In genomic region chr2:105391414-105391784, GRCm38 (mm10) we compare ENCODE assay signal across 21 mouse cellular contexts. TPM values are rescaled to one million over a fixed set of nuclear protein-coding genes. Genes with fewer than 3 reads are reported as not detected.
DNase-seq lines count a peak whose midpoint lies in the region; ATAC-seq and TF ChIP-seq lines count a peak whose summit lies in the region.
"Had no signal": no experiment of that assay in that cellular context is flagged by ENCODE, and none has a peak within 500 bp of the region (broad histone marks: within the 10 kb centered on the region; RNA-seq: fewer than 3 reads in every experiment).

No protein-coding gene starts in this region.

- no peak for ATAC-seq in midbrain, embryonic 11.5 days (ENCODE audit: low FRiP score)
- ATAC-seq in midbrain, embryonic 13.5 days, result peak; percentile 46
- no peak for ATAC-seq in midbrain, postnatal 0 days (ENCODE audit: low FRiP score)
- ATAC-seq in midbrain, embryonic 16.5 days, result peak; percentile 23; the same call in 1 of the 2 replicates

- TF ChIP-seq CTCF in midbrain, postnatal 0 days (IDR thresholded peaks at IDR 0.05), result no peak

- no peaks in the 10 kb centered on the region for H3K27me3 ChIP-seq in midbrain, embryonic 11.5 days (ENCODE audit: control insufficient read depth, insufficient read depth, low read length)
- no peaks in the 10 kb centered on the region for H3K27me3 ChIP-seq in midbrain, embryonic 10.5 days (ENCODE audit: low read depth, poor library complexity, severe bottlenecking)
- H3K27me3 ChIP-seq in midbrain, embryonic 13.5 days, result 0 out of 2 replicates have a peak, but pooled peaks cover 3% of the 10 kb centered on the region
- H3K27me3 ChIP-seq in midbrain, postnatal 0 days (ENCODE audit: insufficient read depth, low read length), result no peaks in the 10 kb centered on the region
- H3K27me3 ChIP-seq in midbrain, embryonic 16.5 days (ENCODE audit: control insufficient read depth, insufficient read depth, low read depth, low read length), result no peaks in the 10 kb centered on the region
- H3K27me3 ChIP-seq: embryonic facial prominence, embryonic 13.5 days; embryonic facial prominence, embryonic 15.5 days; forebrain, embryonic 12.5 days had no signal

- 84% methylated on average over 4 of the region's 4 CpGs for WGBS in midbrain, embryonic 11.5 days
- 87% methylated on average over 4 of the region's 4 CpGs for WGBS in midbrain, embryonic 10.5 days
- 87% methylated on average over 4 of the region's 4 CpGs for WGBS in midbrain, embryonic 13.5 days
- WGBS in midbrain, postnatal 0 days, result 64% methylated on average over 4 of the region's 4 CpGs
- WGBS in midbrain, embryonic 16.5 days, result 70% methylated on average over 4 of the region's 4 CpGs

- H3K36me3 ChIP-seq in midbrain, embryonic 11.5 days (ENCODE audit: control insufficient read depth, insufficient read depth, low read length), result peaks cover 3% of the 10 kb centered on the region
- peaks cover 94% of the 10 kb centered on the region for H3K36me3 ChIP-seq in midbrain, embryonic 10.5 days
- peaks cover 7% of the 10 kb centered on the region for H3K36me3 ChIP-seq in midbrain, embryonic 13.5 days
- H3K36me3 ChIP-seq in midbrain, postnatal 0 days (ENCODE audit: insufficient read depth, low read length), result no peaks in the 10 kb centered on the region
- 0 out of 2 replicates have a peak, but pooled peaks cover 3% of the 10 kb centered on the region for H3K36me3 ChIP-seq in midbrain, embryonic 16.5 days (ENCODE audit: control insufficient read depth, insufficient read depth, low read length)

- no peaks in the 10 kb centered on the region for H3K9me3 ChIP-seq in midbrain, embryonic 11.5 days (ENCODE audit: control insufficient read depth, low read length)
- H3K9me3 ChIP-seq in midbrain, embryonic 10.5 days (replicated peaks), result no peaks in the 10 kb centered on the region
- H3K9me3 ChIP-seq in midbrain, embryonic 13.5 days, result no peaks in the 10 kb centered on the region
- no peaks in the 10 kb centered on the region for H3K9me3 ChIP-seq in midbrain, postnatal 0 days (ENCODE audit: low read length)
- no peaks in the 10 kb centered on the region for H3K9me3 ChIP-seq in midbrain, embryonic 16.5 days (replicated peaks; ENCODE audit: control insufficient read depth, low read length, poor library complexity, severe bottlenecking)
- H3K9me3 ChIP-seq: embryonic facial prominence, embryonic 13.5 days; embryonic facial prominence, embryonic 15.5 days; forebrain, embryonic 10.5 days; forebrain, embryonic 12.5 days had no signal

- peak; percentile 79 for DNase-seq in midbrain, embryonic 11.5 days (ENCODE audit: low spot score, missing footprints)
- no peak for DNase-seq in midbrain, embryonic 10.5 days (ENCODE audit: low spot score)
- DNase-seq in midbrain, postnatal 0 days (ENCODE audit: low spot score), result no peak
- DNase-seq in spleen, adult 18-20 months, result no peak
- DNase-seq: adrenal gland, adult 2 months; adrenal gland, postnatal 10 days; adrenal gland, postnatal 25 days; cerebellum, adult 11 months; cerebellum, adult 18-20 months; cerebellum, adult 8-10 months; cerebellum, adult 9-11 months; cerebellum, postnatal 14 days; cerebellum, postnatal 36 days; embryo, embryonic 11 days had no signal

- no peak overlapping the region for H3K9ac ChIP-seq in midbrain, embryonic 11.5 days (ENCODE audit: low read length)
- H3K9ac ChIP-seq in midbrain, embryonic 13.5 days (replicated peaks), result no peak overlapping the region
- H3K9ac ChIP-seq in midbrain, postnatal 0 days (replicated peaks; ENCODE audit: low read length, poor library complexity, severe bottlenecking), result no peak overlapping the region
- H3K9ac ChIP-seq in midbrain, embryonic 16.5 days (ENCODE audit: low read depth, low read length), result no peak overlapping the region
- H3K9ac ChIP-seq: embryonic facial prominence, embryonic 13.5 days; embryonic facial prominence, embryonic 15.5 days; forebrain, embryonic 12.5 days had no signal

- no peak overlapping the region for H3K4me3 ChIP-seq in midbrain, embryonic 11.5 days (ENCODE audit: low read depth, low read length)
- no peak overlapping the region for H3K4me3 ChIP-seq in midbrain, embryonic 10.5 days
- no peak overlapping the region for H3K4me3 ChIP-seq in midbrain, embryonic 13.5 days (replicated peaks)
- H3K4me3 ChIP-seq in midbrain, postnatal 0 days (ENCODE audit: low read depth, low read length), result no peak overlapping the region
- no peak overlapping the region for H3K4me3 ChIP-seq in midbrain, embryonic 16.5 days (ENCODE audit: low read depth, low read length)
- H3K4me3 ChIP-seq: embryonic facial prominence, embryonic 13.5 days; embryonic facial prominence, embryonic 15.5 days; erythroblast, embryonic 14.5 days; forebrain, embryonic 10.5 days; forebrain, embryonic 12.5 days had no signal

- H3K27ac ChIP-seq in midbrain, embryonic 11.5 days (ENCODE audit: low read depth, low read length), result no peak overlapping the region
- no peak overlapping the region for H3K27ac ChIP-seq in midbrain, embryonic 10.5 days (replicated peaks)
- no peak overlapping the region for H3K27ac ChIP-seq in midbrain, embryonic 13.5 days
- no peak overlapping the region for H3K27ac ChIP-seq in midbrain, postnatal 0 days (ENCODE audit: low read depth, low read length)
- H3K27ac ChIP-seq in midbrain, embryonic 16.5 days (ENCODE audit: low read length), result no peak overlapping the region
- H3K27ac ChIP-seq: embryonic facial prominence, embryonic 13.5 days; embryonic facial prominence, embryonic 15.5 days; forebrain, embryonic 10.5 days; forebrain, embryonic 12.5 days had no signal

- H3K4me1 ChIP-seq in midbrain, embryonic 11.5 days (ENCODE audit: control insufficient read depth, insufficient read depth, low read length), result no peaks in the 10 kb centered on the region
- H3K4me1 ChIP-seq in midbrain, embryonic 10.5 days, result peaks cover 18% of the 10 kb centered on the region
- peaks cover 9% of the 10 kb centered on the region; the same call in 1 of the 2 replicates for H3K4me1 ChIP-seq in midbrain, embryonic 13.5 days (replicated peaks)
- no peaks in the 10 kb centered on the region for H3K4me1 ChIP-seq in midbrain, postnatal 0 days (ENCODE audit: insufficient read depth, low read length)
- no peaks in the 10 kb centered on the region for H3K4me1 ChIP-seq in midbrain, embryonic 16.5 days (ENCODE audit: control insufficient read depth, insufficient read depth, low read length)

- no peak overlapping the region for H3K4me2 ChIP-seq in midbrain, embryonic 11.5 days
- H3K4me2 ChIP-seq in midbrain, embryonic 13.5 days (replicated peaks), result no peak overlapping the region
- no peak overlapping the region for H3K4me2 ChIP-seq in midbrain, postnatal 0 days (ENCODE audit: low read depth, low read length, poor library complexity, severe bottlenecking)
- H3K4me2 ChIP-seq in midbrain, embryonic 16.5 days (ENCODE audit: low read length), result no peak overlapping the region
- H3K4me2 ChIP-seq: embryonic facial prominence, embryonic 13.5 days; embryonic facial prominence, embryonic 15.5 days; forebrain, embryonic 12.5 days had no signal

RNA-seq across cellular contexts. Expression of gene Rcn1, which starts 7.7 kb away (rescaled TPM):
- polyA plus RNA-seq in midbrain, embryonic 11.5 days (2014; fragmentation: Nextera tagmentation; extraction: Ambion mirVana), result 98.4 and 100 TPM in 2 replicates
- 100 and 104 TPM in 2 replicates for polyA plus RNA-seq in midbrain, embryonic 10.5 days (2016; fragmentation: Nextera tagmentation; extraction: Ambion mirVana)
- 49.4 and 54.8 TPM in 2 replicates for polyA plus RNA-seq in midbrain, embryonic 13.5 days (2015; fragmentation: Nextera tagmentation; extraction: Ambion mirVana)
- 31.0 and 36.5 TPM in 2 replicates for total RNA-seq in midbrain, postnatal 0 days (2014; rRNA removed)
- polyA plus RNA-seq in midbrain, postnatal 0 days (2015; fragmentation: Nextera tagmentation; extraction: Ambion mirVana), result 56.1 and 58.3 TPM in 2 replicates
- polyA plus RNA-seq in midbrain, embryonic 16.5 days (2015; fragmentation: Nextera tagmentation; extraction: Ambion mirVana), result 63.8 and 65.7 TPM in 2 replicates

Comparison
In these comparisons a context has a peak if more than half of its experiments do, and no peak if none do; other contexts are left out.
1. ATAC-seq: peak in midbrain, embryonic 13.5 days (single experiment) and midbrain, embryonic 16.5 days (single experiment); none in midbrain, embryonic 11.5 days (single experiment) and midbrain, postnatal 0 days (single experiment).